Mouse (Mus musculus) yolk sac, embryonic 10.5 days (tissue): ENCODE results near the gene Atf7ip.
A peak's percentile ranks its signal among the peaks of the same experiment; 100 is the strongest.

Experiments
- DNase-seq: peaks from one replicate; pipeline ENCODE4 v3.0.0-alpha.2; 2017; ENCODE audit warnings: low spot score

Gene Atf7ip

GRCm38 (mm10) chr6:136486166-136486565 is 19.8 kb upstream of the Atf7ip start:
- DNase-seq = no peak

DNA sequence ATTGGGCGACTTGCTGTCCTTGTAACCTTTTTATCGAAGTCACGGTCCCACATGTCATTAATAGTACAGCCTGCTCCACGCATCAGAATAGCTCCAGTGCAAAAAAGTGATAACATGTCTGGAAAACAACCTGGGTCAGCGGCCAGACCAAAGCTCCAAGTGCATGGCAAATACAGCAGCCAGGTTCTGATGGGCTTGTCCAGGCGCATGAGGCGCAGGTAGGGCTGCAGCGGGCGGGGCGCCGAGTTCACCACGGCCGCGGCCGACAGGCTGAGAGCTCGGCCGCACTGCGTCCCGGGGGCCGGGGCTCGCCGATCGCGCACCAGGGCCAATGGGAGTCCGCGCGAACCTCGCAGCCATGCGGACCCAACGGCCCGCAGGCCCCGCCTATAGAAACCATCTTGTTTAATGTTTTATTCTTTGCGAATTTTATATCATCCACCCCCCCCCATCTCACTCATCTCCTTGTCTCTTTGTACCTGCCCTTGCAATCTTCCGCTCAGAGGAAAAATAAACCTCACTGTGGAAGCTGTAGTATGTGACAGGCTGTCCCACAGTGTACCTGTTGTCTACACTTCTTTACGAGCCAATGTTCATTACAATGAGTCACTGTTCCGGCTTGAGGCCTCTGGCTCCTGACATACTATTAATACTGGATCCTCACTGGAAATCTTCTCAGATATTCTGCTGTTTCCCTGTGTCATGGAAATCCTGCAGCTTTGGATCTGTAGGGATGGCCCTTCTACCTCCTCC is 19.0 kb upstream of the Atf7ip start:
- no peak for DNase-seq

GRCm38 (mm10) chr6:136487554-136487950 is 18.4 kb upstream of the Atf7ip start:
- DNase-seq = no peak

- no peak for DNase-seq
Observed at GRCm38 (mm10) chr6:136489899-136490298, 16.1 kb upstream of the Atf7ip start.

DNA sequence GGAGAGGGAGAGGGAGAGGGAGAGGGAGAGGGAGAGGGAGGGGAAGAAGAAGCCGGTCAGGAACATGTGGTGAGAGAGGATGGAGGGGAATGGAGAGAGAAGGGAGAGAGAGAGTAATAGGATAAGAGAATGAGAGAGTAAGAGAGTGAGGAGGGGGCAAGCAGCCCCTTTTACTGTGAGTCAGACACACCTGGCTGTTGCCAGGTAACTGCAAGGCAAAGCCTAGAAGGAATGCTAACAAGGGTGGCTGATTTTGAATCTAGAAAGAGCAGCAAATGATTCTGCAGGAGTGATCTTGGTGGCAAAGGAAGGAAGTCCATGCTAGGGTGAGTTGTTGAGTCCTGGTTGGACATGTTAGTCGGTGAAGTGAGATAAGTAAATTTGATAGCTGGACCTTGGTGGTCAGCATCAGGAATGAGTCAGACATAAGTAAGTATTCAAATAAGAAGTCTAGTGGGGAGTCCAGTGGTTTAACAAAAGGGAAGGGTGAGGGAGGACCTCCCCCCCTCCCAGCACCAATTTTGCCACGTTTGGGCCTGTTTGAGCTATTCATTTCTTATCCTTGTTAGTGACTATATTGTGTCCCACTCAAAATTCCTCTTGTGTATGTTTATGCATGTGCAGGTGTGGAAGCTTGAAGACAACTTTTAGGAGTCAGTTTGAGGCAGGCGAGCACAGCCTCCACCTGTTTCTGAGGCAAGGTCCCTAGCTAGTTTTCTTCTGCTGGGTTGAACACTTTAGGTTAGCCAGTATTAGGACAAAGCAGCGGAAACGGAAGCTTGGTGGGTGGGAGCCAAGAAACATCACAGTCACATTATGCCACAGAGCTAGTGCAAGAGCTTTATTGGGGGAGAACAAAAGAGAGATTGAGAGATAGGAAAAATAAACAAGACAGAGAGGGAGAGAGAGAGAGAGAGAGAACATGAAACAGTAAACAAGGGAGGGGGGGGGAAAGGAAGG is 15.2 kb upstream of the Atf7ip start:
- DNase-seq = no peak

- no peak for DNase-seq
Observed at GRCm38 (mm10) chr6:136491631-136492030, 14.3 kb upstream of the Atf7ip start.

DNA sequence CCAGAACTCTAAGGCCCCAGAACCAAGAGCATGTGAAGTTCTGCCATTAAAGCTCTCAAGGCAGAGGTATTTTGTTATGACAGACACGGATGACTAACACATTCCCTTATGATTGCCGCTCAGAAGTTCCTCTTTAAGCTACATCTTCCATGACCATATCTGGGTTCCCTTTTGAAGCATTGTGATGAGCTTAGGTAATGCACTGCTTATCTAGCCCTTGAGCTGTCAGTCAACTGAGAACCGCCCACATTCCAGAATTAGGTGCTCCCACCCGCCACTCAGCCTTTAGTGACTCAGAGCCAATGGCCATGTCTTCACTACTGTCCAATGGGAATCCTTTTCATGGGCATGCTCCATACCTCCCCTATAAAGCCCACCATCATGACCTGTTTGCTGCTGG is 13.7 kb upstream of the Atf7ip start:
- DNase-seq = no peak

- DNase-seq = no peak
Observed at GRCm38 (mm10) chr6:136493486-136493885, 12.5 kb upstream of the Atf7ip start.

GRCm38 (mm10) chr6:136493910-136494751 is 11.8 kb upstream of the Atf7ip start:
- no peak for DNase-seq

DNA sequence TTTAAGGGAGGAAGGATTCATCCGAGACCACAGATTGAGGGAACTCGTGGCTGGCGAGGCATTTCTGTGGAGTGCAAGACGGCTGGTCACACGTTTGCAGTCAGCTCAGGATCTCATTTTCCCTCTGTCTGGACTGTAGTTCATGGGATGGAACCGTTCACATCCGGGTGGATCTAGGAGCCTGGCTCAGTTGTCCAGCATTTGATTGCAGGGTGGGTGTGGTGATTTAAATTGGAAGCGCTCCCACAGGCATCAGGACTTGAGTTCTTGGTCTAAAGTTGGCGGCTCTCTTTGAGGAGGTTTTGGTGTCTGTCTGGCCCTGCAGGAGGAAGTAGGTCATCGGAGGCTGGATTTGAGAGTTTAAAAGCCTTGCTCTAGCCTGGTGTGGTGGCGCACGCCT is 10.9 kb upstream of the Atf7ip start:
- DNase-seq = no peak

- DNase-seq = no peak
Observed at GRCm38 (mm10) chr6:136497744-136498143, 8.2 kb upstream of the Atf7ip start.

DNA sequence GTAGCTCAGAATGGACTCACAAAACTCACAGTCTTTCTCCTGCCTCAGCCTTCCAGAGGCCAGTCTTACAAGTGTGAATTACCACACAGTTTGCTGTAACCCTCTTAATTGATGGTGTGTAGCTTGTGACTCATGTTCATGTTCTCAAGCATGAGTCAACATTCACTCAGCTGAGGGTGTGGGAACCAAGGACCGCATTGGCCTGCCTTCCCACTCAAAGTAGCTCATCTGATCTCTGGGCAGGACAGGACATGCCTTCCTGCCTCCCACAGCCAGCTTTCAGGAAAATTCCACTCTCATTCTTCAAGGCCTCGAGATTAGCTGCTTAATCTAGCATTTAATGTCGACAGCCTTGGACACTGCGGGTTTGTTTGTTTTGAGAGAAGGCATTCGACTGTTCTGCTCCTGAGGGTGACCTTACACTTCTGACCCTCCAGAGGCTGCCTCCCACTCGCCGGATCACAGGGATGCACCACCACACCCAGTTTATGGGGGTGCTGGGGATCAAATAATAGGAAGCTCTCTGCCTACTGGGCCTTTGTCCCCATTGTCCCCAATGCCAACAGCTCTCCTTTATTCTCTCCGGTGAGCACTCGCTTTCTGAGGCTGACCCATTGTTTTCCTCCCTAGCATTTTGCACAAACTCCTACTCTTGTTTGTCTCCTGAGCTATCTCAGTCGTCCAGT is 6.5 kb upstream of the Atf7ip start:
- DNase-seq = no peak

DNA sequence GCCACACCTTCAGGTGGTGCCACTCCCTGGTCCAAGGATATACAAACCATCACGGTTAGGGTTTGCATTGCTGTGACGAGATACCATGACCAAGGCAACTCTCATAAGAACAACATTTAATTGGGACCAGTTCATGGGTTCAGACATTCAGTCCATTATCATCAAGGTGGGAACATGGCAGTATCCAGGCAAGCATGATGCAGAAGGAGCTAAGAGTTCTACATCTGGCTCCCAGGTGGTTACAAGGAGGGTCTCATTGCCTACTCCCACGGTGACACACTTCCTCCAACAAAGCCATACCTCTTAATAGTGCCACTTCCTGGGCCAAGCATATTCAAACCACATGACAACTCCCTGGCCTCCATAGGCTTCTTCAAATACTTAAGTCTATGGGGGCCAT is 2.7 kb downstream of the Atf7ip start:
- DNase-seq = no peak

GRCm38 (mm10) chr6:136510945-136511344 is 5.0 kb downstream of the Atf7ip start:
- DNase-seq = no peak

DNA sequence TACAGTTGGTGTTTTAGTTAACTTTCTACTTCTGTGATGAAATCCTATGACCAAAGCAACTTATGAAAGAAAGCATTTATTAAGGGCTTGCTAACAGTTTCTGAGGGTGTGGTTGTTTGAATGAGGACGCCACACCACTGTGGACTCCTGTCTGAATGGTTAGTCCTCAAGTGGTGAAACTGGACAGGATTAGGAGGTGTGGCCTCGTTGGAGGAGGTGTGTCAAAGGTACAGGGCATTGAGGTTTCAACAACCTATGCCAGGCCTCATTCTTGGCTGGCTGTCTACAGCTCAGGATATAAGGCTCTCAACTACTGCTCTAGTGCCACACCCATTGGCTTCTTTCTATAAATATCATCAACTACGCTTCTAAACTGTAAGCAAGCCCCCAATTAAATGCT is 6.4 kb downstream of the Atf7ip start:
- DNase-seq = no peak

GRCm38 (mm10) chr6:136516626-136517025 is 10.7 kb downstream of the Atf7ip start:
- DNase-seq = no peak

- no peak for DNase-seq
Observed at GRCm38 (mm10) chr6:136517221-136517620, 11.3 kb downstream of the Atf7ip start.

GRCm38 (mm10) chr6:136518537-136519246 is 12.7 kb downstream of the Atf7ip start:
- peak; percentile 95 for DNase-seq

DNA sequence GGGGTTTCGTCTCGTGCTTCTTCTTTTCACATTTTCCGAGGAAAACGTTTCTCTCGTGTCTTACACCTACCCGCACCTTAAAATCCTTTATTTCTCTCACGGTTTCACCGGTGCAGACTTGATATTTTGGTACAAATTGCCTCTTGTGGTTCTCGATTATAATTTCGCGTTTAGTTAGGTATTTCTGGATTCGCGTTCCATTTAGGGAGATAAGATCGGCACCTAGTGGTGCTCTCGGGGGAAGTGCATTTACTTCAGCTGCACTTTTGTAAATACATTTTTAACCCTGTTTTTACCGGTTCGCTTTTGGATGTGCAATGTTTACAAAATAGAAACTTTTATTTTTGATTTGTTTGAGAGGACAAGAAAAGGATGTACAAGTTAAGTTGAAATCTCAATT is 13.3 kb downstream of the Atf7ip start:
- no peak for DNase-seq

DNA sequence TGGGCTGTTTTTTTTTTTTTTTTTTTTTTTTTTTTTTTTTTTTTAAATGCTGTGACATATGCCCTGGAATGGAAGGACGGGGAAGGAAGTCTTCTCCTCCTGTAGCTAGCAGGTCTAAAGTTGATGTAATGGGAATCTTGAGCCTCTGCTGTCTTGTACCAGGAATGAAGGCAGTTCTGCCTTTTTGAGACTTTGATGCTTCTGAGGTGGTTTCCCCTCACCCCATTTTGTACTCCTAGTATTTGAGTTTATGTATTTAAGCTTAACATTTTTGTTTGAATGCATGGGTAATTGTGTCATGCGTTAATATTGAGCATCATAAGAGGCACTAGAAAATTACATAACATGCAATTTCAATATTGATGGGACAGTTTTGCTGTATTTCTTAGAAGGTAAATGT is 14.4 kb downstream of the Atf7ip start:
- DNase-seq = no peak

DNA sequence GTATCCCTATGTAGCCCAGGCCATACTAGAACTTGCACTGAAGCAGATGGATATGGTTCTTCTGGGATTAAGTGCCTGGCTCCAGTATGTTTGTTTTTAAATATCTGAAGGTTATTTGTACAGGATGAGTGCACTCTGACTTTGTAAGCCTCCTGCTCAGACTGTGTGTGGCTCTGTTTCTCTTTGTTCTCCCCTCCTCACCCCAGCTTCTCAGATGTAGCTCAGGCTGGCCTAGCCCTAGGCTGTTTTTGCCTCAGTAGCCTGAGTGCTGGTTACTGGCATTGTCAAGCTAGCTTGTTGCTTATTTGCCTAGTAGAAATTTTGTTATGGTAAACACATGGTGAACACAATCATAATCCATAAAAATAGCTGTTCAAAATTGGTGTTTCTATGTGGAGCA is 15.7 kb downstream of the Atf7ip start:
- no peak for DNase-seq
